Mouse (Mus musculus) intestine, embryonic 14.5 days (tissue): Measurements from ENCODE around the gene Dhrs7c. TPM values are rescaled to one million over a fixed set of nuclear protein-coding genes. Genes with fewer than 3 reads are reported as not detected.

ENCODE experiments used
- ATAC-seq: fragments of 200-750 bp; cut with Nextera tagmentation; replicated peaks from 2 replicates; pipeline ENCODE4 v1.8.0; 2017; ENCODE audit warnings: low read depth, moderate number of reproducible peaks, moderate TSS enrichment, moderate library complexity; ENCODE audit not compliant: low FRiP score, low TSS enrichment
- DNase-seq: peaks from one replicate; pipeline ENCODE4 v3.0.0-alpha.2; 2018; ENCODE audit warnings: low spot score
- H3K27ac ChIP-seq: fragments of 300-500 bp; sonication (generic); 2 replicates; pipeline ENCODE4 v1.5.1; 2014; ENCODE audit warnings: low read depth, mild to moderate bottlenecking, control low read depth
- H3K27me3 ChIP-seq: fragments of 300-500 bp; sonication (generic); replicated peaks from 2 replicates; pipeline ENCODE4 v1.6.1; 2014; ENCODE audit warnings: low read length, control low read depth; ENCODE audit not compliant: control insufficient read depth, insufficient read depth
- H3K36me3 ChIP-seq: fragments of 300-500 bp; sonication (generic); 2 replicates; pipeline ENCODE4 v1.6.1; 2014; ENCODE audit warnings: low read length, control low read depth; ENCODE audit not compliant: control insufficient read depth, insufficient read depth
- H3K4me1 ChIP-seq: fragments of 300-500 bp; sonication (generic); replicated peaks from 2 replicates; pipeline ENCODE4 v1.6.1; 2014; ENCODE audit warnings: low read length, control low read depth, mixed read lengths; ENCODE audit not compliant: control insufficient read depth, insufficient read depth
- H3K4me2 ChIP-seq: fragments of 300-500 bp; sonication (generic); 2 replicates; pipeline ENCODE4 v1.6.1; 2014; ENCODE audit warnings: low read length
- H3K4me3 ChIP-seq: fragments of 300-500 bp; sonication (generic); 2 replicates; pipeline ENCODE4 v1.5.1; 2014; ENCODE audit warnings: low read depth, low read length, control low read depth, mixed read lengths
- H3K9ac ChIP-seq: fragments of 300-500 bp; sonication (generic); 2 replicates; pipeline ENCODE4 v1.6.1; 2014; ENCODE audit warnings: mild to moderate bottlenecking, low read length
- H3K9me3 ChIP-seq: fragments of 300-500 bp; sonication (generic); 2 replicates; pipeline ENCODE4 v1.6.1; 2016; ENCODE audit warnings: low read length, control low read depth; ENCODE audit not compliant: control insufficient read depth
- WGBS: fragments of 180-500 bp; shearing (Covaris S2); extraction: QIAGEN DNeasy Blood & Tissue Kit; methylation state at CpG from one replicate; pipeline ENCODE4 v1.1.7; 2014; 5-methylcytosine and 5-hydroxymethylcytosine counted together
- polyA plus RNA-seq: library from polyadenylated mRNA; unstranded; fragments of >200 nt; fragmentation: Nextera tagmentation; extraction: Ambion mirVana; gene quantifications from 2 replicates; pipeline ENCODE4 v1.2.1, GENCODE M21; 2014

Gene Dhrs7c
- polyA plus RNA-seq, 1 experiment from 2014 or later, result not detected

DNA sequence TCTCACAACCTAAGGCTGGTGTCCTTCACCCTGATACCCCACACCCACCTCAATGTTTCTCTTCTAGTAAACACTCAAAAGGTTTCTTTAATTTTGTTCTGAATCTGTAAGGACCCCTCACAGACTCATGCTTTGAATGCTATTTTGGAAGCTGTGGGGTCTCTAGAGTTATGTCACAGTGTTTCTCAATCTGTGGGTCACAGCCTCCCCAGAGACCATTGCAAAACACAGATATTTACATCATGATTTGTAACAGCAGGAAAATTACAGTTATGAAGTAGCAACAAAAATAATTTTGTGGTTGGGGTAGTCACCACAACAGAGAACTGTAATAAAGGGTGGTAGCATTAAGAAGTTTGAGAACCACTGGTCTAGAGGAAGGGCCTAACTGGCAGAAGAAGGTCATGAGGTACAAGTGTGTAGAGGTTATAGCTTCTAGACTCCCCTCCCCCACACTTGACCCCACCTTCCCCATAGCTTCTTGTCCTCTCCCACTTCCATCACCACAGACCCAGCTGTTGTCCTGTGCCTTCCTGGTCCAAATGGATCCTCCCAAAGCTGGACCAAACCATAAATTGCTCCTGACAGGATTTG lies 2.2 kb downstream of the Dhrs7c start:
- Histone ChIP-seq H3K27me3 (no peaks in the 10 kb centered on the region), H3K4me3 (no peak overlapping the region), H3K4me1 (no peaks in the 10 kb centered on the region), H3K9ac (no peak overlapping the region), H3K4me2 (no peak overlapping the region), H3K27ac (no peak overlapping the region), H3K36me3 (no peaks in the 10 kb centered on the region), H3K9me3 (no peaks in the 10 kb centered on the region)
- no peak for ATAC-seq
- no peak for DNase-seq

DNA sequence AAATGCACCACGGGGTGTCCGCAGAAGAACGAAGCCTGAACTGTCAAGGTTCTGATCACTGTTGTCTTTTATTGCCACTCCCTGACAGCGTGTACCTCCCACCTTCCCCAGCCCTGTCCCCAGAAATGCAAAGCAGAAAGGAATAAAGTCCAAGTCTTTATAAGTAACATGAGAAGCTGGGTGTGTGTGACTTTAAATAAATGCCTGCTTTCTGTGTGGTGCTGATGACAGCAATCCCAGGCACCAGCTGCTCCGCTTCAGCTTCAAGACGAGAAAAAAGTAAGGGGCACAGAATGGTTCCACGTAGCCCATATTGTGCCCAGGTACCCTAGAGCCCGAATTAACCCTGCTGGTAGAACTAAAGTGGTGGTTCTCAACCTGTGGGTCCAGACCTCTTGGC lies 3.2 kb downstream of the Dhrs7c start:
- Histone ChIP-seq H3K9me3 (no peaks in the 10 kb centered on the region), H3K27me3 (no peaks in the 10 kb centered on the region), H3K9ac (no peak overlapping the region), H3K4me1 (no peaks in the 10 kb centered on the region), H3K4me2 (no peak overlapping the region), H3K36me3 (no peaks in the 10 kb centered on the region), H3K27ac (no peak overlapping the region), H3K4me3 (no peak overlapping the region)
- WGBS, result 53% methylated on average over 8 of the region's 8 CpGs
- no peak for DNase-seq
- no peak for ATAC-seq

DNA sequence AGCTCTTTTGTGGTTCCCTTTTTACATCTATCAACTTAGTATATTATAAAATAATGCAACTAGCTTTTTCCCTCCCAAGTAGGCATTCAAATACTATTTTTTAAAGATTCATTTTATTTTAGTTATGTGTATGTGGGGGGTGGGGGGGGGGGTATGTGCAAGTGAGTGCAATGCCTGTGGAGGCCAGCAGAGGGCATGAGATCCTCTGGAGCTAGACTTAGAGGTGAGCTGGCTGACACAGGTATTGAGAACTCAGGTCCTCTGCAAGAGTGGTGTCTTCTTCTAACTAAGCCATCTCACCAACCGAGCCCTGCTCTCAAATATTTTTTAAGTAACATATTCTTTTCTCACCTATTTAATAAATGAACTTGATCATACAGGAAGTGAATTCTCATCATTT lies 7.6 kb downstream of the Dhrs7c start:
- Histone ChIP-seq H3K36me3 (no peaks in the 10 kb centered on the region), H3K4me2 (no peak overlapping the region), H3K9me3 (no peaks in the 10 kb centered on the region), H3K9ac (no peak overlapping the region), H3K4me3 (no peak overlapping the region), H3K27me3 (no peaks in the 10 kb centered on the region), H3K4me1 (no peaks in the 10 kb centered on the region), H3K27ac (no peak overlapping the region)
- ATAC-seq (no peak), DNase-seq (no peak)
- WGBS, result 91% methylated on average over 1 of the region's 1 CpGs

DNA sequence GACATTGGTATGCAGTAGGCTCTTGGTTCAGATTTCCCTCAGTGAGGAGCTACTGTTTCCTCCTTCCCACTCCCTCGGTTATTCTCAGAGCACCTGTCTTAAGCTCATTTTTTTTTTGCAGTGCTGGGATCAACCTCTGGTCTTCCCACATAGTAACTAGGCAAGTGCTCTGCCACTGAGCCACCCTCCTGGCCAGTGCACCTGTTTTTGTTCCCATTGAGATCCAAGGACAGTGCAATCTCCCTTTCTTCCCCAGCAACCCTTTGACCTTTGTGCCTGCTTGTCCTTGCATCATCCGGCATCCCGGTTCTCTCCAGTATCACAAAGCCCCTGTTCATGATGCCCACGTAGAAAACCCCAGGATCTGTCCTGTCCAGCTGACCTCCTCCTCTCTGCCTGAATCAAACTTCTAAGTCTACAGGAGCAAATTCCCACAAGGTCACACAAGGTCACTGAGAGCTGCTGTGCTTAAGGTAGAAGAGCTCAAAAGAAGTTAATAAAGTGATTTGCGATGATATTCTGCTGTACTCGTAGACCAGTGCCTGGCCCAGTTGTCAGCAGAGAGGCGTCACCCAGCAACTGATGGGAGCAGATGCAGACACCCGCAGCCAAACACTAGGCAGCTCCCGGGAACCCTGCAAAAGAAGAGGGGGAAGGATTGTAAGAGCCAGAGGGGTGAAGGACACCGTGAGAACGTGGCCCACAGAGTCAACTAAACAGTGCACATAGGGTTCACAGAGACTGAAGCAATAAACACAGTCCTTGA lies 9.0 kb downstream of the Dhrs7c start:
- Histone ChIP-seq H3K4me2 (no peak overlapping the region), H3K27ac (no peak overlapping the region), H3K9me3 (no peaks in the 10 kb centered on the region), H3K4me1 (no peaks in the 10 kb centered on the region), H3K4me3 (no peak overlapping the region), H3K36me3 (no peaks in the 10 kb centered on the region), H3K9ac (no peak overlapping the region), H3K27me3 (no peaks in the 10 kb centered on the region)
- no peak for ATAC-seq
- DNase-seq, result no peak
- 78% methylated on average over 11 of the region's 11 CpGs for WGBS

DNA sequence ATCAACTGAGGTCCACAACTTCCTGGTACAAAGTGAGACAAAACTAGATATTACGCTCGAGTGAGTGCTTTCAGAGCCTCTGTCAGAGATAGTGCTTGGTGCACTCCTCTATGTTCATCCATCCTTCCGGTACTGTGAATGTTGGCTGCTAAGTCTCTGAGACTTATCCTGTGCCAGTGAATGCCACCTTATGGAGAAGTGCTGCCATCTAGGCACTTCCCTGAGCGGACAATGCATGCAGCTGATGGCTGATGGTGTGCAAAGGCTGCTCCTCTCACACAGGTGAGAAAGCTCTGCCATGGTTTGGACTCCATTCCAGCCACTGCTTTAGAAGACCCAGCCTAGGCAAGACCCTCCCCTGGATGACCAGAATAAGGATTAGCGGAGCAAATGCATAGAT lies 10.1 kb downstream of the Dhrs7c start:
- Histone ChIP-seq H3K9ac (no peak overlapping the region), H3K4me3 (no peak overlapping the region), H3K27me3 (no peaks in the 10 kb centered on the region), H3K9me3 (no peaks in the 10 kb centered on the region), H3K27ac (no peak overlapping the region), H3K4me2 (no peak overlapping the region), H3K36me3 (no peaks in the 10 kb centered on the region), H3K4me1 (no peaks in the 10 kb centered on the region)
- no peak for ATAC-seq
- WGBS, result 83% methylated on average over 5 of the region's 5 CpGs
- no peak for DNase-seq

DNA sequence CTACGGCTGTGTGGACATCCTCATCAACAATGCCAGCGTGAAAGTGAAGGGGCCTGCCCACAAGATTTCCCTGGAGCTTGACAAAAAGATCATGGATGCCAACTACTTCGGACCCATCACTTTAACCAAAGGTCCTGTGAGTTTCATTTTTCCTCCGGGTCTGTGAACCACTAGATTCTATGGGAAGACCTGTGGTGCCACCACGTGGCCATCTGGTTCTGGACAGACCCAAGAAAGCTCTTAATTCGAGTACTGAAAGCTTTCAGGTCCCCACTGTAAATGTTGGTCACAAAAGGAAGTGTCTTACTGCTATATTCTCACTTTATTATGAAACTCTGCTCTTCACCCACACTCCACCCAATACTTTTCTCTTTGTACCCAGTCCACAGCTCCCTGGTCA lies 13.5 kb downstream of the Dhrs7c start:
- Histone ChIP-seq H3K9me3 (no peaks in the 10 kb centered on the region), H3K27me3 (no peaks in the 10 kb centered on the region), H3K36me3 (no peaks in the 10 kb centered on the region), H3K9ac (no peak overlapping the region), H3K4me3 (no peak overlapping the region), H3K4me2 (no peak overlapping the region), H3K27ac (no peak overlapping the region), H3K4me1 (no peaks in the 10 kb centered on the region)
- DNase-seq (no peak), ATAC-seq (no peak)
- WGBS, result 77% methylated on average over 6 of the region's 6 CpGs

DNA sequence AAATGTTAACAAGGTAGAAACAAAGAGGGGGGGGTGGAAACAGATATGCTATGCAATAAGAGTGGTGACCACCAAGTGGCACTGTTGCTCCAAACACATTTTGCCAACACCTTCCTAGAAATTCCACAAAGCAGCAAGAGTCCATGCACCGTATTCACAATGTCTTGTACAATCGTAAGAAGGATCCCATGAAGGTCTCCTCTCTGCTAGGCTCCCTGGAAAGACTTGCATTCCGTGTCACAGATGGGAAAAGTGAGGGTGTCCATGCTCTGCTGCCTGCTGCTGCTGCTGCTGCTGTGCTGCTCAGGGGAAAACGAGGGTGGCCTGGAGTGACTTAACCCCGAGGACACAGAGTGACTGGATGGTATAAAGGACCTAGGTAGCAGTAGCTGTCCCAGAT lies 21.6 kb downstream of the Dhrs7c start:
- ATAC-seq, result no peak
- Histone ChIP-seq H3K27me3 (no peaks in the 10 kb centered on the region), H3K27ac (no peak overlapping the region), H3K9me3 (no peaks in the 10 kb centered on the region), H3K4me2 (no peak overlapping the region), H3K4me3 (no peak overlapping the region), H3K9ac (no peak overlapping the region), H3K4me1 (no peaks in the 10 kb centered on the region), H3K36me3 (no peaks in the 10 kb centered on the region)
- DNase-seq, result peak; percentile 71
- WGBS, result 12% methylated on average over 5 of the region's 5 CpGs

DNA sequence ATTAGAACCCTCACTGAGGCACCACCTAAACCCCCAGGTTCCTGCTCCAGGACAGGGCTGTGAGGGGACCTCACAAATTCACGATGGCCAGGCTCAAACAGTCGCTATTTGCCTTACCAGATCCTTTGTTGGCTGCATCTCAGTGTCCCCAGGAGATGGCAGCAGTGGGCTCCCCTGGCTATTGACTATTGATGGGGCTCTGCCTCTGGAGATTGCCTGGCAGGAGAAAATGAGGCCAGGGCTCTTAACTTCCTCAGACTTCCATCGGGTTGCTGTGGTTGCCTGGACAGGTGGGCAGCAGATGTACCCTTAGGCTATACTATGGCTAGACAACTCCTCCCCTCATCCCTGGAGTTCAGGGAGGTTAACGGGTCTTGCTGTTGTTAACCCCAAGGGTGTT lies 22.2 kb downstream of the Dhrs7c start:
- no peak overlapping the region for H3K4me3 ChIP-seq
- ATAC-seq, result 0 out of 2 replicates have a peak, but pooled peaks have one; percentile 19
- WGBS, result 25% methylated on average over 4 of the region's 4 CpGs
- H3K4me1 ChIP-seq, result no peaks in the 10 kb centered on the region
- no peaks in the 10 kb centered on the region for H3K27me3 ChIP-seq
- DNase-seq, result peak; percentile 72
- H3K9ac ChIP-seq, result no peak overlapping the region
- no peaks in the 10 kb centered on the region for H3K9me3 ChIP-seq
- H3K36me3 ChIP-seq, result no peaks in the 10 kb centered on the region
- H3K4me2 ChIP-seq, result no peak overlapping the region
- no peak overlapping the region for H3K27ac ChIP-seq

DNA sequence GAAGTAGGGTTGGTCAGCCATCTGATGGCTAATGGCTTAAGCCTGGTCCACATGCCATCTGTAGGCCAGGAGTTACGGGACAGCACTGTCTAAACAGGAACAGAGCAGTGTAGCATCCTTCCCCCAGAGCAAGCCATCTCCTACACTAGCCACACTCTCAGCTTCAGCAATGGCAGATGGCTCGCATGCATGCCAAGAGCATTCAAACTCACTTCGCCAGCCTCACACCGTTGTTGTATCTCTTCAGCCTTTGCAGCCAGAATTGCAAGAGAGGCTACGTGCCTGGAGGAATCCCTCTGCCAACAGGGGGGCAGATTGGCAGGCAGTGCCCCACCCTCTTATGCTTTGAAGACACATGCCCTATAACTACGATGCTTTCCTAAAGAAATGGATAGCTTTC lies 23.6 kb downstream of the Dhrs7c start:
- ATAC-seq (no peak), DNase-seq (no peak)
- H3K4me1 ChIP-seq, result no peaks in the 10 kb centered on the region
- no peak overlapping the region for H3K27ac ChIP-seq
- H3K4me2 ChIP-seq, result no peak overlapping the region
- H3K36me3 ChIP-seq, result no peaks in the 10 kb centered on the region
- WGBS, result 89% methylated on average over 6 of the region's 6 CpGs
- H3K4me3 ChIP-seq, result no peak overlapping the region
- no peaks in the 10 kb centered on the region for H3K9me3 ChIP-seq
- no peaks in the 10 kb centered on the region for H3K27me3 ChIP-seq
- no peak overlapping the region for H3K9ac ChIP-seq
